Mouse (Mus musculus): ENCODE data around the gene Tead2. TPM values are rescaled to one million over a fixed set of nuclear protein-coding genes. Genes with fewer than 3 reads are reported as not detected.
"Not testable (repeated sequence)": the region's sequence is repeated elsewhere in the genome, so short reads cannot be mapped to it uniquely, and the experiment has no call there.

Tead2 gene
- polyA plus RNA-seq, 1 experiment: 147 TPM

DNA sequence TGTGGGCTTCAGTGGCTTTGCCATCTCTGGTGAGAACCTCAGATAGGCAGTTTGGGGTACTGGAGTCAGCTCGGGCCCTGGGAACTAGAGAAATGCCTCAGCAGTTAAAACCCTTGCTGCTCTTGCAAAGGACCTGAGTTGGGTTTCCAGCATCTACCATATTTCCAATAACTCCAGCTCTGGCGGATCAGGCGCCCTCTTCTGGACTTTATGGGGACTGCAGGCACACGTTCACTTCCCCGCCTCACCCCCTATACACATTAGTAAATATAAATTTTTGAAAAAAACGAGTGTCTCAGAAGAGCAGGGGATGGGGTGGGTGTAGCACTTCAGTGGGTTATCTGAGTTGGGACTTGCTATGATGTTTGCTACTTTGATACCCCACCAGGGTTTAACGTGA, 42.6 kb upstream of the Tead2 start:
- no peak overlapping the region for H3K4me3 ChIP-seq (ENCODE audit: low read depth, low read length)
- H3K36me3 ChIP-seq (ENCODE audit: control insufficient read depth, insufficient read depth, low read length, poor library complexity, severe bottlenecking): no peaks in the 10 kb centered on the region
- TF ChIP-seq POLR2A (IDR thresholded peaks at IDR 0.05; ENCODE audit: insufficient read depth, low read length) (no peak), CTCF (IDR thresholded peaks at IDR 0.05; ENCODE audit: low read depth, low read length) (peak; percentile 70), EP300 (IDR thresholded peaks at IDR 0.05; ENCODE audit: insufficient read depth, low read depth, low read length) (no peak)
- peaks cover 6% of the 10 kb centered on the region; the same call in 1 of the 2 replicates for H3K9me3 ChIP-seq (replicated peaks; ENCODE audit: control insufficient read depth, insufficient read depth, low read length, poor library complexity, severe bottlenecking)
- H3K9ac ChIP-seq (ENCODE audit: low read depth, poor library complexity, severe bottlenecking): no peak overlapping the region
- H3K27ac ChIP-seq (ENCODE audit: insufficient read depth, low read length): no peak overlapping the region
- H3K4me1 ChIP-seq (ENCODE audit: control insufficient read depth, insufficient read depth, low read length): peaks cover 2% of the 10 kb centered on the region
- H3K27me3 ChIP-seq (ENCODE audit: control insufficient read depth, insufficient read depth, low read length, poor library complexity, severe bottlenecking): peaks cover 6% of the 10 kb centered on the region

DNA sequence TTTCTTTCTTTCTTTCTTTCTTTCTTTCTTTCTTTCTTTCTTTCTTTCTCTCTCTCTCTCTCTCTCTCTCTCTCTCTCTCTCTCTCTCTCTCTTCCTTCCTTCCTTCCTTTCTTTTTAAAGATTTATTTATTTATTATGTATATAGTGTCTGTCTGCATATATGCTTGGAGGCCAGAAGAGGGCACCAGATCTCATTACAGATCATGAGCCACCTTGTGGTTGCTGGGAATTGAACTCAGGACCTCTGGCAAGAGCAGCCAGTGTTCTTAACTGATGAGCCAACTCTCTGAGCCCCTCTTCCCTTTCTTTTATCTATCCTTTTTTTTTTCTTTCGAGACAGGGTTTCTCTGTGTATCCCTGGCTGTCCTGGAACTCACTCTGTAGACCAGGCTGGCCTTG, 41.8 kb upstream of the Tead2 start:
- H3K36me3 ChIP-seq (ENCODE audit: control insufficient read depth, insufficient read depth, low read length, poor library complexity, severe bottlenecking): not testable (repeated sequence)

DNA sequence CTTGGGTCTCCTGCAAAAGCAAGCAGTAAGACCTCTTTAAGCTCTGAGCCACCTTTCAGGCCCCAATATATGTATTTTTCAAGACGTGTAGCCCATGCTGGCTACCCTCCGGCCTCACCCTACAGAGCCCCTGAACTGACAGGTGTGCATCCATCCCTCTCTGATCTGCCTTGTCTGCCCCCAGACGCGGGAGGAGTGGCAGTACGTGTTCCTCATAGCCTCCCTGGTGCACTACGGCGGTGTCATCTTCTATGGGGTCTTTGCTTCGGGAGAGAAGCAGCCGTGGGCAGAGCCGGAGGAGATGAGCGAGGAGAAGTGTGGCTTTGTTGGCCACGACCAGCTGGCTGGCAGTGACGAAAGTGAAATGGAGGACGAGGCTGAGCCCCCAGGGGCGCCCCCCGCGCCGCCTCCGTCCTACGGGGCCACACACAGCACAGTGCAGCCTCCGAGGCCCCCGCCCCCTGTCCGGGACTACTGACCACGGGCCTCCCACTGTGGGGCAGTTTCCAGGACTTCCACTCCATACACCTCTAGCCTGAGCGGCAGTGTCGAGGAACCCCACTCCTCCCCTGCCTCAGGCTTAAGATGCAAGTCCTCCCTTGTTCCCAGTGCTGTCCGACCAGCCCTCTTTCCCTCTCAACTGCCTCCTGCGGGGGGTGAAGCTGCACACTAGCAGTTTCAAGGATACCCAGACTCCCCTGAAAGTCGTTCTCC, 40.8 kb upstream of the Tead2 start:
- TF ChIP-seq EP300 (IDR thresholded peaks at IDR 0.05; ENCODE audit: insufficient read depth, low read depth, low read length) (peak; percentile 60; the same call in 1 of the 2 replicates), POLR2A (IDR thresholded peaks at IDR 0.05; ENCODE audit: insufficient read depth, low read length) (no peak)
- H3K4me3 ChIP-seq (ENCODE audit: low read depth, low read length): peak overlapping the region; percentile 14; the same call in 1 of the 2 replicates
- peaks cover 6% of the 10 kb centered on the region for H3K27me3 ChIP-seq (ENCODE audit: control insufficient read depth, insufficient read depth, low read length, poor library complexity, severe bottlenecking)
- H3K36me3 ChIP-seq (ENCODE audit: control insufficient read depth, insufficient read depth, low read length, poor library complexity, severe bottlenecking): no peaks in the 10 kb centered on the region
- peaks cover 2% of the 10 kb centered on the region for H3K4me1 ChIP-seq (ENCODE audit: control insufficient read depth, insufficient read depth, low read length)
- H3K27ac ChIP-seq (ENCODE audit: insufficient read depth, low read length): no peak overlapping the region
- H3K9me3 ChIP-seq (replicated peaks; ENCODE audit: control insufficient read depth, insufficient read depth, low read length, poor library complexity, severe bottlenecking): peaks cover 3% of the 10 kb centered on the region; the same call in 1 of the 2 replicates
- 0 out of 2 replicates have a peak overlapping the region, but pooled peaks have one; percentile 6 for H3K9ac ChIP-seq (ENCODE audit: low read depth, poor library complexity, severe bottlenecking)

More for the DNA sequence above, 41.8 kb upstream of the Tead2 start:
- not testable (repeated sequence) for H3K4me1 ChIP-seq (ENCODE audit: control insufficient read depth, insufficient read depth, low read length); H3K27ac ChIP-seq (ENCODE audit: insufficient read depth, low read length); H3K4me3 ChIP-seq (ENCODE audit: low read depth, low read length); H3K27me3 ChIP-seq (ENCODE audit: control insufficient read depth, insufficient read depth, low read length, poor library complexity, severe bottlenecking); H3K9ac ChIP-seq (ENCODE audit: low read depth, poor library complexity, severe bottlenecking); H3K9me3 ChIP-seq (replicated peaks; ENCODE audit: control insufficient read depth, insufficient read depth, low read length, poor library complexity, severe bottlenecking)
- peak; percentile 17 for TF ChIP-seq CTCF (IDR thresholded peaks at IDR 0.05; ENCODE audit: low read depth, low read length)

DNA sequence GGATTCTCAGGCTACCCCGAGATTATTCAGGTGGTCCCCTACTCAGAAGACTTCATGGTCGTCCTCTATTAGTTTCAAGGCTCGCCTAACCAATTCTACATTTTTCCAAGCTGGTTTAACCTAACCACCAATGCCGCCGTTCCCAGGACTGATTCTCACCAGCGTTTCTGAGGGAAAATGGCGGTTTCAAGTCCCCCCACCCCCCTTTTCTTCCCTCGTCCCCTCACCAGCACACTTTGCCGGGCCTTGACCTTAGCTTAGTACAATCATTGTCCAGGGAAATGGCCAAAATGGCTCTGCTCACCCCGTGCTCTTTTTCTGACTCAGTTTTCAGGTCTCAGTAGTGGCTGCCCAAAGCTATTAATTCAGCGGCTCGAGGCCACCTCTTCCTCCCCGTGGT, 40.2 kb upstream of the Tead2 start:
- H3K9ac ChIP-seq (ENCODE audit: low read depth, poor library complexity, severe bottlenecking): 0 out of 2 replicates have a peak overlapping the region, but pooled peaks have one; percentile 6
- no peaks in the 10 kb centered on the region for H3K9me3 ChIP-seq (replicated peaks; ENCODE audit: control insufficient read depth, insufficient read depth, low read length, poor library complexity, severe bottlenecking)
- TF ChIP-seq EP300 (IDR thresholded peaks at IDR 0.05; ENCODE audit: insufficient read depth, low read depth, low read length): no peak
- no peak for TF ChIP-seq POLR2A (IDR thresholded peaks at IDR 0.05; ENCODE audit: insufficient read depth, low read length)
- TF ChIP-seq CTCF (IDR thresholded peaks at IDR 0.05; ENCODE audit: low read depth, low read length): no peak
- no peak overlapping the region for H3K4me3 ChIP-seq (ENCODE audit: low read depth, low read length)
- H3K36me3 ChIP-seq (ENCODE audit: control insufficient read depth, insufficient read depth, low read length, poor library complexity, severe bottlenecking): no peaks in the 10 kb centered on the region
- peaks cover 6% of the 10 kb centered on the region for H3K27me3 ChIP-seq (ENCODE audit: control insufficient read depth, insufficient read depth, low read length, poor library complexity, severe bottlenecking)
- peaks cover 2% of the 10 kb centered on the region for H3K4me1 ChIP-seq (ENCODE audit: control insufficient read depth, insufficient read depth, low read length)
- no peak overlapping the region for H3K27ac ChIP-seq (ENCODE audit: insufficient read depth, low read length)

DNA sequence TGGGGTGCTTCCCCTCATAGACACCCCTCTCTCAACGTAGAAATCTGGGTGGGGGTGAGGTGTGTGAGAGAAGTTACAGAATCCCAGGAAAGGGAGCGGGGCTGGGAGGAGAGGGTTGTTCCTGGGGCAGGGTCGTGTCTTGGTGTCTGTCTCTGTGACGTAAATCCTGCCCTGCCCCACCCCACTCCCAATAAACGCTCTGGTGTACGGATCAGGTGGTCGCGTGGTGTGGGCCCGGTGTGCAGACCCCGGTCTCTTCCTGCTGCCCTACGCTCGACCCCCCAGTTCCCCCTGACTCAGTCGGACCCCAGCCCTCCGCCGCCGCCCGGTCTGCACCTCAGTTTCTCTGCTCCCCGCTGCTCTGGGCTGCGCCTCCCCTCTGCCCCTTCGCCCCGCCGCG, 39.6 kb upstream of the Tead2 start:
- Histone ChIP-seq H3K4me3 (ENCODE audit: low read depth, low read length) (peak overlapping the region; percentile 55), H3K9me3 (replicated peaks; ENCODE audit: control insufficient read depth, insufficient read depth, low read length, poor library complexity, severe bottlenecking) (no peaks in the 10 kb centered on the region), H3K4me1 (ENCODE audit: control insufficient read depth, insufficient read depth, low read length) (peaks cover 2% of the 10 kb centered on the region), H3K27ac (ENCODE audit: insufficient read depth, low read length) (no peak overlapping the region), H3K9ac (ENCODE audit: low read depth, poor library complexity, severe bottlenecking) (peak overlapping the region; percentile 62), H3K36me3 (ENCODE audit: control insufficient read depth, insufficient read depth, low read length, poor library complexity, severe bottlenecking) (no peaks in the 10 kb centered on the region), H3K27me3 (ENCODE audit: control insufficient read depth, insufficient read depth, low read length, poor library complexity, severe bottlenecking) (peaks cover 6% of the 10 kb centered on the region)
- TF ChIP-seq CTCF (IDR thresholded peaks at IDR 0.05; ENCODE audit: low read depth, low read length) (no peak), EP300 (IDR thresholded peaks at IDR 0.05; ENCODE audit: insufficient read depth, low read depth, low read length) (no peak)

DNA sequence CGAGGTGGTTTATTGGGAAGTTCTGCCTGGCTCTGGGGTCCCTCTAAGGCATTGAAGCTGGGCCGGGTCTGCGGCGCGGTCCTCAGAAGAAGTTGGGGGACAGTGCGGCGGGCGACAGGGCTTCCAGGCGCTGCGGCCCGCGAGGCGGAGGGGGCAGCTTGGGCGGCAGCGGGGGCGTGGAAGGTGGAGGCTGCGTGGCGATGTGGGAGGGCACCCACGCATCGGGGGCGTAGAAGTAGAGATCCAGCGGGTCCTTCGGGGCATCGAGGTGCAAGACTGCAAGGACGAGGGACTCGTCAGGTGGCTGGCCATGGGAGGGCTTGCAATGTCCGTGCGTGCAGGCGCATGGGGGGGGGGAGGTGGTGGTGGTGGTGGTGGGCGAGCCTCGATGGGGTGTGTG, 39.2 kb upstream of the Tead2 start:
- Histone ChIP-seq H3K9ac (ENCODE audit: low read depth, poor library complexity, severe bottlenecking) (peak overlapping the region; percentile 62), H3K4me3 (ENCODE audit: low read depth, low read length) (peak overlapping the region; percentile 55), H3K27me3 (ENCODE audit: control insufficient read depth, insufficient read depth, low read length, poor library complexity, severe bottlenecking) (peaks cover 6% of the 10 kb centered on the region), H3K4me1 (ENCODE audit: control insufficient read depth, insufficient read depth, low read length) (peaks cover 2% of the 10 kb centered on the region), H3K27ac (ENCODE audit: insufficient read depth, low read length) (no peak overlapping the region), H3K9me3 (replicated peaks; ENCODE audit: control insufficient read depth, insufficient read depth, low read length, poor library complexity, severe bottlenecking) (no peaks in the 10 kb centered on the region), H3K36me3 (ENCODE audit: control insufficient read depth, insufficient read depth, low read length, poor library complexity, severe bottlenecking) (no peaks in the 10 kb centered on the region)
- TF ChIP-seq CTCF (IDR thresholded peaks at IDR 0.05; ENCODE audit: low read depth, low read length): no peak
- no peak for TF ChIP-seq EP300 (IDR thresholded peaks at IDR 0.05; ENCODE audit: insufficient read depth, low read depth, low read length)
- no peak for TF ChIP-seq POLR2A (IDR thresholded peaks at IDR 0.05; ENCODE audit: insufficient read depth, low read length)
